Mouse (Mus musculus) forebrain, embryonic 11.5 days (tissue): ENCODE measurements around the gene Gstt2. TPM values are rescaled to one million over a fixed set of nuclear protein-coding genes. Genes with fewer than 3 reads are reported as not detected.

Experiments
- ATAC-seq: fragments of 200-750 bp; cut with Nextera tagmentation; replicated peaks from 2 replicates; pipeline ENCODE4 v1.8.0; 2017; ENCODE audit warnings: moderate TSS enrichment; ENCODE audit not compliant: low FRiP score
- DNase-seq: peaks from one replicate; pipeline ENCODE4 v3.0.0-alpha.2; 2017; ENCODE audit warnings: low spot score
- H3K27ac ChIP-seq: fragments of 300-500 bp; sonication (generic); 2 replicates; pipeline ENCODE4 v1.5.1; 2014; ENCODE audit warnings: low read depth, low read length
- H3K27me3 ChIP-seq: fragments of 300-500 bp; sonication (generic); 2 replicates; pipeline ENCODE4 v1.6.1; 2014; ENCODE audit warnings: mild to moderate bottlenecking, low read length, mixed read lengths; ENCODE audit not compliant: control insufficient read depth, insufficient read depth
- H3K36me3 ChIP-seq: fragments of 300-500 bp; sonication (generic); 2 replicates; pipeline ENCODE4 v1.6.1; 2014; ENCODE audit warnings: mild to moderate bottlenecking, low read length, moderate library complexity, mixed read lengths; ENCODE audit not compliant: control insufficient read depth, insufficient read depth
- H3K4me1 ChIP-seq: fragments of 300-500 bp; sonication (generic); replicated peaks from 2 replicates; pipeline ENCODE4 v1.6.1; 2014; ENCODE audit warnings: low read length, mixed read lengths; ENCODE audit not compliant: control insufficient read depth, insufficient read depth
- H3K4me2 ChIP-seq: fragments of 300-500 bp; sonication (generic); 2 replicates; pipeline ENCODE4 v1.6.1; 2014; ENCODE audit warnings: low read depth, mild to moderate bottlenecking, low read length, moderate library complexity, mixed read lengths; ENCODE audit not compliant: severe bottlenecking
- H3K4me3 ChIP-seq: fragments of 300-500 bp; sonication (generic); 2 replicates; pipeline ENCODE4 v1.5.1; 2014; ENCODE audit warnings: low read depth, low read length
- H3K9ac ChIP-seq: fragments of 300-500 bp; sonication (generic); 2 replicates; pipeline ENCODE4 v1.6.1; 2014; ENCODE audit warnings: low read length
- H3K9me3 ChIP-seq: fragments of 300-500 bp; sonication (generic); 2 replicates; pipeline ENCODE4 v1.6.1; 2016; ENCODE audit warnings: low read length, mixed read lengths; ENCODE audit not compliant: control insufficient read depth
- WGBS: fragments of 180-500 bp; shearing (Covaris S2); extraction: QIAGEN DNeasy Blood & Tissue Kit; methylation state at CpG from one replicate; pipeline ENCODE4 v1.1.7; 2014; 5-methylcytosine and 5-hydroxymethylcytosine counted together
- polyA plus RNA-seq: library from polyadenylated mRNA; unstranded; fragments of >200 nt; fragmentation: Nextera tagmentation; extraction: Ambion mirVana; gene quantifications from 2 replicates; pipeline ENCODE4 v1.2.1, GENCODE M21; 2014

Gstt2 gene
- polyA plus RNA-seq, 1 experiment from 2014 or later = 8.8 TPM

DNA sequence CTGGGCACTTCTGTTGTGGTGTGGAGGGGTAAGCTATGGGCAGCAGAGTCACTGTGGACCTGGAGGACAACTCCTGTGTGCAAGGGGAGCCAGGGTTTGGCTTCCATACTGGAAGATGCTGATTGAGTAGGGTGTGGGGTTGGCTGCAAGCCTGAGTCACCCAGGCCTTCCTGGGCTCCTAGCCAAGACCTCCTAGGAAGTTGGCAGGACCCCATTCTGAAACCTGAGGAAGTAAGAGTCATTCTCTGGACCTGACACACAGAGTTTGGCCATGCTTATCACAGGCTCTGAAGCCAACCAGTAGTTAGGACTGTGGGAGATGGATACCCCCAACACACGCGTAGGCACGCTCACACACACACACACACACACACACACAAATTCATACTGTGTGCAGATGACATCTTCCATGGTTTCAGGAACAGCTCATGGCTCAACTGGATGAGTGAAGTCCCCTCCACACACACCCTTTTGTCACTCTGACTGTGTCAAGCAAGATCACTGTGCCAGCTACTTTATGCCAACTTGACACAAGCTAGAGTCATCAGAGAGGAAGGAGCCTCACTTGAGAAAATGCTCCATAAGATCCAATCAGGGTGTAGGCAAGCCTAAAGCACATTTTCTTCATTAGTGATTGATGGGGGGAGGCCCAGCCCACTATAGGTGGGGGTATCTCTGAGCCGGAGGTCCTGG, 9.4 kb downstream of the Gstt2 start:
- Histone ChIP-seq H3K4me1 (no peaks in the 10 kb centered on the region), H3K27me3 (no peaks in the 10 kb centered on the region), H3K27ac (no peak overlapping the region), H3K9ac (no peak overlapping the region), H3K4me3 (no peak overlapping the region), H3K4me2 (no peak overlapping the region), H3K36me3 (no peaks in the 10 kb centered on the region), H3K9me3 (no peaks in the 10 kb centered on the region)
- ATAC-seq = no peak
- WGBS = 94% methylated on average over 4 of the region's 4 CpGs
- DNase-seq = no peak

DNA sequence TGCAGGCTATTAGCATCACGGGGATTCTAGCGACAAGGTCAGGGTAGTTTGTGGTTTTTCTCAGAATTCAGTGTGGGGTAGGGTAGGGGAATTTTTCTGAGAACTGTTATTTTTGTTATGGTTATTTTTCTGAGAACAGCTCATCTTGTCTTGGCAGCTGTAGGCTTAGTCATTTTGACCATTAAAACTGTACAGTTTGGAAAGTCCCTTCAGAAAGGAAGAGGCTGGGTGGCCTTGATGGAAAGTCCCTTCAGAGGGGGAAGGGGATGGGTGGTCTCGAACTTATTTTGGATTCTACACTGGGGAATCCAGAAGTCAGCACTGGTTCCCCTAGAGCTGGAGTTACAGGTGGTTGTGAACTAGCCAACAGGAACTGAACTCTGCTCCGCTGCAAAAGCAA, 12.7 kb downstream of the Gstt2 start:
- H3K9me3 ChIP-seq = no peaks in the 10 kb centered on the region
- DNase-seq (no peak), ATAC-seq (no peak)
- H3K4me2 ChIP-seq = no peak overlapping the region
- H3K9ac ChIP-seq = no peak overlapping the region
- no peaks in the 10 kb centered on the region for H3K36me3 ChIP-seq
- no peaks in the 10 kb centered on the region for H3K4me1 ChIP-seq
- WGBS = 90% methylated on average over 4 of the region's 4 CpGs
- no peak overlapping the region for H3K4me3 ChIP-seq
- H3K27ac ChIP-seq = no peak overlapping the region
- no peaks in the 10 kb centered on the region for H3K27me3 ChIP-seq

DNA sequence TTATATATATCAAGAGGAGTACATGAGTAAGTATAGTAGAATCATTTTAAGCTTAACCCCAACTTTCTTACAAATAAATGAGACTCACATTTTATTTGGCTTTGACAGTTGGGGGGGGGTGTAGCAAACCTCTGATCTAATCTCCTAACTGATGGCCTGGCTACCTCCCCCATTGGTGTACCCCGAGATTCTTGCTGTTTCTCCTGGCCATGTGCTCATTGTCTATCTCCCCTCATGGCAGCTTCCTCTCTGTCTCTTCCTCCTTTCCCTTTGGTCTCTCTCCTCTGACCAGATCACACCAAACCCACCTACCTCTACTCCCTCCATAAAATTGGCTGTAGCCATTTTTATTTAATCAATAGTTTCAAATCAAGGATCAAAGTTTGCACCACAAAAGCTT, 13.4 kb downstream of the Gstt2 start:
- DNase-seq (no peak), ATAC-seq (no peak)
- Histone ChIP-seq H3K27ac (no peak overlapping the region), H3K27me3 (no peaks in the 10 kb centered on the region), H3K4me3 (no peak overlapping the region), H3K4me1 (no peaks in the 10 kb centered on the region), H3K9ac (no peak overlapping the region), H3K4me2 (no peak overlapping the region), H3K36me3 (no peaks in the 10 kb centered on the region), H3K9me3 (no peaks in the 10 kb centered on the region)
- WGBS = 85% methylated on average over 1 of the region's 1 CpGs

DNA sequence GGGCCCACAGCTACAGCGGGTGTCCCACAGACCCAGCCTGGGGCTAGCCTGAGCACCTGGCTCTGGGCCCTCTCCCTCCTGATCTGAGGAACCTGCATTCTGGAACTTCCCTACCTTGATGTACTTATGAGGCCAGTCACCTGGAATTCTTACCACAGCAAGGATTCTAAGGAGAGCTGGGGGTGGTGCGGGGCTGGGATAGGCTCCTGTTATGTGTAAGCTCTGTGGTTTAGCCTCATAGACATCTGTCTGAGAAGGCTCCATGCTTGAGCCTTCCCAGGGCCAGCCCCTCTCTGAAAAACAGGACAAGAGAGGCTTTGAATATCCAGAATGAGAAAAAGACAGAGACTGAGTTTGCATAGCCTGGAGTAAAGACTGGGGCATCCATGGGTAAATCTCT, 14.8 kb downstream of the Gstt2 start, which contains the start of gene Gstt4:
Gene Gstt4 (minus strand): TSS at position 101 of the 400 bp plus-strand sequence.
- Histone ChIP-seq H3K27me3 (no peaks in the 10 kb centered on the region), H3K9ac (no peak within 1 kb of the TSS), H3K4me2 (no peak within 1 kb of the TSS), H3K36me3 (no peaks in the 10 kb centered on the region), H3K9me3 (no peaks in the 10 kb centered on the region), H3K4me1 (no peaks in the 10 kb centered on the region), H3K4me3 (no peak within 1 kb of the TSS), H3K27ac (no peak within 1 kb of the TSS)
- ATAC-seq = no peak
- DNase-seq = no peak
- WGBS = 86% methylated on average over 2 of the region's 2 CpGs

DNA sequence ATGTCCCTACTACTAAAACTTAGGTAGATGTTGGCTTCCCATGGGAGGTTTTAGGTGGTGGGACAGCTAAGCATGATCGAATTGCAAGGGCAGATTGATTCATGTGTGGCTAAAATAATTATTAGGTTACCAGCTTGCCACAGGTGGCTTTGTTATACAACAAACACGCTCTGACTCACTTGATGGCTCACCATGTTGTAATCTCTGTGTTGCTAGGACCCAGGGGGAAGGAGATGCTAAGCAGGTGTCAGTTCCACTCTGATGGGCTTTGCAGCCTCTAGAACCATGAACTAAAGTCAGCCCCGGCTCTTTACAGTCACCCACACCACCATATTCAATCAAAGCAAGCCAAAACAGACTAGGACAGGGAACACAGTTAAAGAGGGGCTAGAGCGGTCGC, 17.3 kb downstream of the Gstt2 start:
- Histone ChIP-seq H3K27ac (no peak overlapping the region), H3K4me2 (no peak overlapping the region), H3K36me3 (no peaks in the 10 kb centered on the region), H3K27me3 (no peaks in the 10 kb centered on the region), H3K9me3 (no peaks in the 10 kb centered on the region), H3K4me1 (no peaks in the 10 kb centered on the region), H3K4me3 (no peak overlapping the region), H3K9ac (no peak overlapping the region)
- DNase-seq (no peak), ATAC-seq (no peak)
- 85% methylated on average over 5 of the region's 5 CpGs for WGBS

DNA sequence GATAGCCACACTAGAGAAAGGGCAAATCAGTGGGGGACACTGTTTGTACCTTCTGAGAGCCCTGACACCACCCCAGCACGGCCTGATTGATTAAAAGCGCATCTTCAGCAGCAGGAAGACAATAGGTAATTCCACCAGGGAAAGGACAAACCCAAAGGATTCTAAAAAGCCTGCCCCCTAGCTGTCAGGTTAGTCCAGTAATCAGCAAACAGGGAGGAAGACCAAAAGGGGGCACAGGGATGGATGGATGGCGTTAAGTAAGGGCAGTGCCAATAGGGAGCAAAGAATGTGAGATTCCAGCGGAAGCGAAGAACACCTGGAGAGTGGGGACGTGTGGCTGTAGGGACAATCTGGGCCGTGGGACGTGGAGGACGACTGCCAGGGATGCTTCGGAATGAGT, 18.6 kb downstream of the Gstt2 start:
- H3K9me3 ChIP-seq = no peaks in the 10 kb centered on the region
- no peak for DNase-seq
- no peak overlapping the region for H3K4me3 ChIP-seq
- H3K27me3 ChIP-seq = no peaks in the 10 kb centered on the region
- no peaks in the 10 kb centered on the region for H3K36me3 ChIP-seq
- H3K4me1 ChIP-seq = no peaks in the 10 kb centered on the region
- no peak overlapping the region for H3K9ac ChIP-seq
- WGBS = 64% methylated on average over 10 of the region's 10 CpGs
- ATAC-seq = no peak
- H3K27ac ChIP-seq = no peak overlapping the region
- H3K4me2 ChIP-seq = no peak overlapping the region

DNA sequence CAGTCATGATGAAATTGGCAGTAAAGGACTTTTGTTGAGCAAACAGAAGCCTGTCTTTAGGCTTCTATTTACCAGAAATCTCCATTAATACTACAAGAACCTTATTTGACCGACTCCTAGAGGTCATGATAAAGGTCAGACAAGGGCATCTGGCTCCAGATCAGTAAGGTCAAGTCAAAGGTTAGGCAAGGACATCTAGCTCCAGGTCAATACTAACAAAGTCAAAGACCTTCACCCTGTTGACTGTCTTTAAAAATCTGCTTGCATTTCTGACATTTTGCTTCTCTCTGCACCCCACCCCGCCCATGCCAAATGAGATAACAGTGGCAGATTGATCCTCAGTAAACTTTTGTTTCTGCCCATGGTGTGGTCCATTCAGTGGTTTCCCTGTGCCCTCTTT, 33.0 kb downstream of the Gstt2 start:
- ATAC-seq (no peak), DNase-seq (no peak)
- H3K4me1 ChIP-seq = no peaks in the 10 kb centered on the region
- no peak overlapping the region for H3K4me2 ChIP-seq
- H3K9me3 ChIP-seq = no peaks in the 10 kb centered on the region
- no peaks in the 10 kb centered on the region for H3K36me3 ChIP-seq
- H3K9ac ChIP-seq = no peak overlapping the region
- H3K27ac ChIP-seq = no peak overlapping the region
- 76% methylated on average over 2 of the region's 2 CpGs for WGBS
- no peaks in the 10 kb centered on the region for H3K27me3 ChIP-seq
- no peak overlapping the region for H3K4me3 ChIP-seq

DNA sequence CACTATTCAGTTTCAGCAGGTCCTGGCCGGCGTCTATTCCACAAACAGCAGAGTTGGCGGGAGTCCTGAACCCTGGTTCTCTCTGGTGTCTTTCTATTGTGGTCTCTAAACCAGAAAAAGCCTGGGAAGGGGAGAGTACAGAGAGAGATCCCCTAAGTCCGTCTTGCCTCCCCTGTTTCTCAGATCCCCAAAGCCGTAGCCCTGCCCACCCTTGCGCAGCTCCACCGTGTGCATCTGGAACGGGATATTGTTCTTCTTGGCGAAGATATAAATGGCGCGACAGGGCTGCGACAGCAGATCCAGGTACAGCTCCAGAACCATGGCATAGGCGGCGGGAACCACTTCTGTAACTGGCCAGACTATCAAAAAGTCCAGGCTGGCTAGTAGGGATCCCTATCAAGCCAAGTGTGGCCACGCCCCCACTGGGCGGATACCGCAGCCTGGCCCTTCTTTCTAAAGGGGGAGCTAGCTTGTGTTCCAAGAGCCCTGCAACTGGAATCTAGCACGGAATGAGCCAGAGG, 39.0 kb downstream of the Gstt2 start, which contains the start of gene Gstt1:
Gene Gstt1 (minus strand): TSS at position 409 of the 521 bp plus-strand sequence.
- H3K27me3 ChIP-seq = no peaks in the 10 kb centered on the region
- peak within 1 kb of the TSS; percentile 43 for H3K4me3 ChIP-seq
- H3K9ac ChIP-seq = peak within 1 kb of the TSS; percentile 30
- H3K27ac ChIP-seq = no peak within 1 kb of the TSS
- H3K9me3 ChIP-seq = no peaks in the 10 kb centered on the region
- H3K36me3 ChIP-seq = no peaks in the 10 kb centered on the region
- WGBS = 3% methylated on average over 18 of the region's 18 CpGs
- no peaks in the 10 kb centered on the region; the same call in 1 of the 2 replicates for H3K4me1 ChIP-seq
- DNase-seq = peak; percentile 78
- no peak; the same call in 1 of the 2 replicates for ATAC-seq
- peak within 1 kb of the TSS; percentile 80 for H3K4me2 ChIP-seq
